Mouse (Mus musculus): ENCODE measurements around the gene Tmc5.

DNA sequence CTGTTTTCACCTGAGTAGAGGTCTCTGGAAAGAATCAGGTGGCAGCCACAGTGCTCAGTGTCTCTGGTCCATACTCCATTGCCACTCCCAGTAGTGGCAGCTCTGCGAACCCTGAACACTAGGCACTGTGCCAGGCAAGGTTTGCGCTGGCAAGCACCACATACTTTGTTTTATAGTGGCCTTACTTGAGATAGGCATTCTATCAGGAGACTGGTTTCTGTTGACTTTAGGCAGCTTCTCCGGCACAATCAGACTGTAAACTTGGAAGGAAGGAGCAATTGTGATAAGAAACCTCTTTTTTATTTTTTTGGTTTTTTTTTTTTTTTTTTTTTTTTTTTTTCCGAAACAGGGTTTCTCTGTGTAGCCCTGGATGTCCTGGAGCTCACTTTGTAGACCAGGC is 110.9 kb downstream of the Tmc5 start:
- TF ChIP-seq CTCF (IDR thresholded peaks at IDR 0.05) (no peak), EP300 (IDR thresholded peaks at IDR 0.05) (no peak)
